Mouse (Mus musculus) heart, embryonic 13.5 days (tissue): ENCODE measurements around the gene Hadha. TPM values are rescaled to one million over a fixed set of nuclear protein-coding genes. Genes with fewer than 3 reads are reported as not detected.

Experiments
- ATAC-seq: fragments of 200-750 bp; cut with Nextera tagmentation; 2 replicates; pipeline ENCODE4 v1.8.0; 2017; ENCODE audit warnings: moderate TSS enrichment; ENCODE audit not compliant: insufficient number of reproducible peaks, low FRiP score, low TSS enrichment; ENCODE audit errors: extremely low read depth
- H3K27ac ChIP-seq: fragments of 300-500 bp; sonication (generic); replicated peaks from 2 replicates; pipeline ENCODE4 v1.5.1; 2015; ENCODE audit warnings: moderate library complexity, mild to moderate bottlenecking, inconsistent platforms
- H3K27me3 ChIP-seq: fragments of 300-500 bp; sonication (generic); replicated peaks from 2 replicates; pipeline ENCODE4 v1.6.1; 2015; ENCODE audit warnings: mild to moderate bottlenecking, inconsistent platforms
- H3K36me3 ChIP-seq: fragments of 300-500 bp; sonication (generic); 2 replicates; pipeline ENCODE4 v1.6.1; 2015; ENCODE audit warnings: mild to moderate bottlenecking, inconsistent platforms
- H3K4me1 ChIP-seq: fragments of 300-500 bp; sonication (generic); 2 replicates; pipeline ENCODE4 v1.6.1; 2015; ENCODE audit warnings: inconsistent platforms
- H3K4me2 ChIP-seq: fragments of 300-500 bp; sonication (generic); 2 replicates; pipeline ENCODE4 v1.6.1; 2015; ENCODE audit warnings: inconsistent platforms, mild to moderate bottlenecking, moderate library complexity
- H3K4me3 ChIP-seq: fragments of 300-500 bp; sonication (generic); 2 replicates; pipeline ENCODE4 v1.5.1; 2015; ENCODE audit warnings: moderate library complexity, mild to moderate bottlenecking, inconsistent platforms
- H3K9ac ChIP-seq: fragments of 300-500 bp; sonication (generic); 2 replicates; pipeline ENCODE4 v1.6.1; 2015; ENCODE audit warnings: inconsistent platforms, mild to moderate bottlenecking, moderate library complexity
- H3K9me3 ChIP-seq: fragments of 300-500 bp; sonication (generic); 2 replicates; pipeline ENCODE4 v1.6.1; 2016; ENCODE audit warnings: inconsistent platforms
- WGBS: fragments of 180-500 bp; shearing (Covaris S2); methylation state at CpG from one replicate; pipeline ENCODE4 v1.1.7; 2015; ENCODE audit warnings: mixed read lengths; 5-methylcytosine and 5-hydroxymethylcytosine counted together
- microRNA counts: library from miRNA; unstranded; fragments of <30 nt; microRNA quantifications from one replicate; lab custom pipeline; 2016
- microRNA-seq: library from miRNA; unstranded; fragments of <30 nt; microRNA quantifications from one replicate; pipeline ENCODE4, GENCODE M21; 2016
- polyA plus RNA-seq: library from polyadenylated mRNA; unstranded; fragments of >200 nt; fragmentation: Nextera tagmentation; extraction: Ambion mirVana; gene quantifications from 2 replicates; pipeline ENCODE4 v1.2.1, GENCODE M21; 2015

Gene Hadha
- polyA plus RNA-seq, 1 experiment from 2014 or later = 212 TPM

DNA sequence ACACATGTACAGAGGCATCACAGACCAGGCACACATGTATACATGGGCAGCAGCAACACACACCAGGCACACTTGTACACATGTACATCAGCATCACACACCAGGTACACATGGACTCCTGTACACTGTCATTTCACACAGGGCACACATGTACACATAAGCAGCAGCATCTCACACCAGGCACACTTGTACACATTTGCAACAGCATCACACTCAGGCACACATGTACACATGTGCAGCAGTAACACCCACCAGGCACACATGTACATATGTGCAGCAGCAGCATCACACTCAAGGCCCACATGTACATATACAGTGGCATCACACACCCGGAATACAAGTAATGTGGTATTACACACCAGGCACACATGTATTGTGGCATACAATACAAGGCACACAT is 56.7 kb downstream of the Hadha start:
- H3K9ac ChIP-seq = no peak overlapping the region
- ATAC-seq = no peak
- H3K4me1 ChIP-seq = no peaks in the 10 kb centered on the region
- H3K27me3 ChIP-seq = peaks cover 11% of the 10 kb centered on the region
- H3K27ac ChIP-seq = no peak overlapping the region
- H3K4me2 ChIP-seq = no peak overlapping the region
- 76% methylated on average over 1 of the region's 1 CpGs for WGBS
- peaks cover 11% of the 10 kb centered on the region; the same call in 1 of the 2 replicates for H3K9me3 ChIP-seq
- H3K4me3 ChIP-seq = no peak overlapping the region
- H3K36me3 ChIP-seq = no peaks in the 10 kb centered on the region

DNA sequence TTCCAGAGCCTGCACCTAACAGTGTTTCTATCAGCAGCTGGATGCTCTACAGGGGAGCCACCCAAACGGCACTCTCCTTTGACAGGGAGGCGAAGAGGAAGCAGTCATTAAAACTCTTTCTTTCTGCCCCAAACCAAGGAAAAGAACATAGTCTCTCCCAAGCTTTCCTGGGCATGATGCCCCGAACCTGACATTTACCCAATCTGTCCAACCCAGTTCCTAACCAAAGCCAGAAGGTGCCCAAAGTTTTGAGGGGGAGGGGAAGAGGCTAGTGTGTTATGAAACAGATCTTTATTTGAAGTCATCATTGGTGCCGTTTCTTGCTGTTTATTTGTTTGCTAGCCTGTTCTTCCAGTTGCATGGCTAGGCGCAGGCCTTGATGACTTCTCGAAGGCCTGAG is 59.2 kb downstream of the Hadha start:
- 62% methylated on average over 6 of the region's 6 CpGs for WGBS
- H3K4me3 ChIP-seq = no peak overlapping the region
- H3K36me3 ChIP-seq = no peaks in the 10 kb centered on the region
- H3K27me3 ChIP-seq = no peaks in the 10 kb centered on the region
- ATAC-seq = no peak
- H3K9ac ChIP-seq = no peak overlapping the region
- no peaks in the 10 kb centered on the region for H3K4me1 ChIP-seq
- H3K9me3 ChIP-seq = peaks cover 3% of the 10 kb centered on the region; the same call in 1 of the 2 replicates
- H3K27ac ChIP-seq = no peak overlapping the region
- no peak overlapping the region for H3K4me2 ChIP-seq

GRCm38 (mm10) chr5:30094399-30094798 is 60.6 kb downstream of the Hadha start:
- Histone ChIP-seq H3K4me2 (no peak overlapping the region), H3K36me3 (no peaks in the 10 kb centered on the region), H3K27me3 (no peaks in the 10 kb centered on the region), H3K27ac (no peak overlapping the region), H3K9me3 (no peaks in the 10 kb centered on the region), H3K9ac (no peak overlapping the region), H3K4me1 (no peaks in the 10 kb centered on the region), H3K4me3 (no peak overlapping the region)
- WGBS = 53% methylated on average over 2 of the region's 2 CpGs
- no peak for ATAC-seq

DNA sequence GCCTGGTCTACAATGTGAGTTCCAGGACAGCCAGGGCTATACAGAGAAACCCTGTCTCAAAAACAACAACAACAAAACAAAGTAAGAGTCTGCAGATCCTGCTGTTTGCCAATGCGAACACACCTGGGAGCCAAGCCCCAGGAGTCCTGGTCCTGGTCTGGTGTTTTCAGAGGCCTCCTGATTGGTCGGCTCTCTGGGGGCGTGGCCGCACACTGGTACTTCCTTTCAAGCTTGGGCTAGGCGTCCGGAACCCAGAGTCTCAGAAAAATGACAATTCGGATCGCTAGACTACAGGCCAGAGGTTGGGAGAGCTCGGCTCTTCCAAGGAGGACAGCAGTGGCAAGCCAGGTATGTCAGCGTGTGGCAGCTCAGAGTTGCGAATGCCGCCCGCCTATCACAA is 62.3 kb downstream of the Hadha start:
- Histone ChIP-seq H3K27ac (no peak overlapping the region), H3K4me3 (no peak overlapping the region), H3K9ac (no peak overlapping the region), H3K4me1 (no peaks in the 10 kb centered on the region), H3K9me3 (no peaks in the 10 kb centered on the region), H3K36me3 (no peaks in the 10 kb centered on the region), H3K27me3 (no peaks in the 10 kb centered on the region), H3K4me2 (peak overlapping the region; percentile 2; the same call in 1 of the 2 replicates)
- 44% methylated on average over 13 of the region's 13 CpGs for WGBS
- ATAC-seq = no peak

DNA sequence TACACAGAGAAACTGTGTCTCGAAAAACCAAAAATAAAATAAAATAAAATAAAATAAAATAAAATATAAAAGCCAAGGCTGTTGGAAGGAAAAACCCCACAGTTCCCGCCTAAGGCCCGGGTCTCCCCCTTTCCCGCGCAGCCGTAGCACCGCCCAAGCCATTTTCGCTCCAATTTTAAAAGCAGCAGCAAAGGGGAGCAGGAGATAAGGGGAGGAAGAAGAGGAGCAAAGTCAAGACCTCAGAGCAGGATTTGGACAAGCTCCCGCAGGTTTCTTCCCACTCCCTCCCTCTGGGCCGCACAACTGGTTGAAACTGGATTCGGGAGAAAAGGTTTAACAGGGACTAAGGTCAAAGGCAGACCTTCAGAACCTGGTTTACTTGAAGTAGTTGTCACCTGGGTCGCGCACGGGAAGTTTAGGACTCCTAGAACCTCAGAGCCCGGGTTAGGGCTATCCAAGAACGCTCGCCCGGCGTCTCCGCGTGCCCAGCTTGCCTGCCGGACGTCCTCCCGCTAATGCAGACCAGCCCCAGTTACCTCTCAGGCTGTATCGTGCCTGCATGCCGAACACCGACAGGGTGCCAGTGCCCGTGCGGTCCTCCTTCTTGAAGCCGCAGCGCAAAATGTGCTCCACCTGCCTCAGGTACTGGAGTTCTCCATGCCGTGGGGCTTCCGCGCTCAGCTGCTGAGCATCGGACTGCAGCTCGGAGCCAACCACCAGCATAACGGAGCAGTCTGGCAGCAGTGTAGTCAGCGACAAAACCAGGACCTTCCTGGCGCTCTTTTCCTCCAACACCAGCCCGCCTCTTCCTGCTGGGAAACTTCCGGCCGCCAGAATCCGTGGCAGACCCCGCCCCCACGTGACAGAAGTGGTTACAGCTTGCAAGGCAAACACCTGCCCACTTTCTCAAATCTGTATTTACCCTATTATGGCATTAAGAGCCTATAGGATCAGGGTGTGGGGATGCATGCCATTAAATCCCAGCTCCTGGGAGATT is 81.8 kb downstream of the Hadha start, which contains the start of gene Tyms:
Tyms (minus strand) TSS at position 793 of the 997 bp plus-strand sequence.
- Histone ChIP-seq H3K4me3 (peak within 1 kb of the TSS; percentile 92), H3K4me1 (peaks cover 17% of the 10 kb centered on the region), H3K36me3 (peaks cover 33% of the 10 kb centered on the region), H3K9me3 (no peaks in the 10 kb centered on the region), H3K27me3 (no peaks in the 10 kb centered on the region), H3K9ac (peak within 1 kb of the TSS; percentile 93), H3K4me2 (peak within 1 kb of the TSS; percentile 86), H3K27ac (peak within 1 kb of the TSS; percentile 93)
- WGBS = 1% methylated on average over 45 of the region's 45 CpGs
- peak; percentile 73 for ATAC-seq

GRCm38 (mm10) chr5:30072377-30072776 is 82.6 kb downstream of the Hadha start:
- 34% methylated on average over 3 of the region's 3 CpGs for WGBS
- Histone ChIP-seq H3K4me2 (peak overlapping the region; percentile 86), H3K27me3 (no peaks in the 10 kb centered on the region), H3K9ac (peak overlapping the region; percentile 93), H3K36me3 (peaks cover 40% of the 10 kb centered on the region), H3K4me1 (peaks cover 17% of the 10 kb centered on the region), H3K9me3 (no peaks in the 10 kb centered on the region), H3K4me3 (peak overlapping the region; percentile 92), H3K27ac (no peak overlapping the region)
- no peak for ATAC-seq

GRCm38 (mm10) chr5:30071677-30072076 is 83.3 kb downstream of the Hadha start:
- no peaks in the 10 kb centered on the region for H3K27me3 ChIP-seq

More at GRCm38 (mm10) chr5:30071677-30072076, 83.3 kb downstream of the Hadha start:
- Histone ChIP-seq H3K9me3 (no peaks in the 10 kb centered on the region), H3K4me1 (peaks cover 17% of the 10 kb centered on the region), H3K9ac (peak overlapping the region; percentile 93), H3K27ac (no peak overlapping the region), H3K4me2 (peak overlapping the region; percentile 86), H3K4me3 (peak overlapping the region; percentile 92), H3K36me3 (peaks cover 47% of the 10 kb centered on the region)
- 75% methylated on average over 6 of the region's 6 CpGs for WGBS
- no peak for ATAC-seq

MicroRNAs encoded within 50 kb of the gene (microRNA counts, 519-probe panel; counts per million panel counts)
- microRNA mmu-miR-1960 (lab: Ali Mortazavi, UCI) = 209 counts per million, percentile 61 among the panel's probes with 10 or more counts

Small RNA genes lying within 50 kb of the gene (microRNA-seq; reads per million reads assigned to microRNA genes)
- gene Mir1960 = 1.8 reads per million

Other genes with a start within 250 kb of the Hadha start
- 0.17 and 0.37 TPM in 2 replicates for gene Il6, start 142.0 kb downstream of the Hadha start, polyA plus RNA-seq
- 117 and 127 TPM in 2 replicates for gene Tyms, start 81.5 kb downstream of the Hadha start, polyA plus RNA-seq
- gene Garem2, start 50.0 kb downstream of the Hadha start, polyA plus RNA-seq = 0.17 and 0.25 TPM in 2 replicates
- gene 3110082J24Rik, start 49.1 kb downstream of the Hadha start, polyA plus RNA-seq = not detected in 2 replicates
- gene Hadhb, start 86 bp upstream of the Hadha start, polyA plus RNA-seq = 318 and 345 TPM in 2 replicates
- gene Adgrf3, start 50.6 kb upstream of the Hadha start, polyA plus RNA-seq = 0.19 and 0.78 TPM in 2 replicates
- gene Selenoi, start 77.4 kb upstream of the Hadha start, polyA plus RNA-seq = 13.6 and 15.5 TPM in 2 replicates
- 0.05 and 0.11 TPM in 2 replicates for gene Drc1, start 126.2 kb upstream of the Hadha start, polyA plus RNA-seq